Mouse (Mus musculus): ENCODE data around the gene Col24a1. TPM values are rescaled to one million over a fixed set of nuclear protein-coding genes. Genes with fewer than 3 reads are reported as not detected.

Col24a1 gene
- polyA plus RNA-seq, 1 experiment from 2014 or later: 0.23 TPM

GRCm38 (mm10) chr3:145477074-145477473, 184.8 kb downstream of the Col24a1 start:
- H3K27ac ChIP-seq: no peak overlapping the region
- WGBS: 86% methylated on average over 11 of the region's 11 CpGs
- H3K9ac ChIP-seq: no peak overlapping the region
- no peak for ATAC-seq
- H3K4me1 ChIP-seq: no peaks in the 10 kb centered on the region
- H3K27me3 ChIP-seq: no peaks in the 10 kb centered on the region
- H3K36me3 ChIP-seq (ENCODE audit: poor library complexity, severe bottlenecking): no peaks in the 10 kb centered on the region
- no peak overlapping the region for H3K4me2 ChIP-seq
- H3K9me3 ChIP-seq (replicated peaks): no peaks in the 10 kb centered on the region
- H3K4me3 ChIP-seq: no peak overlapping the region

- Histone ChIP-seq H3K4me2 (no peak overlapping the region), H3K4me3 (no peak overlapping the region), H3K9me3 (replicated peaks) (no peaks in the 10 kb centered on the region), H3K9ac (no peak overlapping the region), H3K27ac (no peak overlapping the region), H3K4me1 (no peaks in the 10 kb centered on the region), H3K27me3 (no peaks in the 10 kb centered on the region), H3K36me3 (ENCODE audit: poor library complexity, severe bottlenecking) (no peaks in the 10 kb centered on the region)
- WGBS: 69% methylated on average over 5 of the region's 5 CpGs
- ATAC-seq: no peak
These were observed 186.2 kb downstream of the Col24a1 start for GRCm38 (mm10) chr3:145478446-145478845.

GRCm38 (mm10) chr3:145490279-145490678, 198.0 kb downstream of the Col24a1 start:
- H3K4me3 ChIP-seq: no peak overlapping the region
- H3K27ac ChIP-seq: no peak overlapping the region
- no peak overlapping the region for H3K4me2 ChIP-seq
- no peak for ATAC-seq
- H3K4me1 ChIP-seq: peaks cover 5% of the 10 kb centered on the region; the same call in 1 of the 2 replicates
- no peak overlapping the region for H3K9ac ChIP-seq
- no peaks in the 10 kb centered on the region for H3K9me3 ChIP-seq (replicated peaks)
- H3K27me3 ChIP-seq: no peaks in the 10 kb centered on the region
- 96% methylated on average over 1 of the region's 1 CpGs for WGBS
- no peaks in the 10 kb centered on the region for H3K36me3 ChIP-seq (ENCODE audit: poor library complexity, severe bottlenecking)

- WGBS: 58% methylated on average over 3 of the region's 3 CpGs
- Histone ChIP-seq H3K27me3 (no peaks in the 10 kb centered on the region), H3K9me3 (replicated peaks) (no peaks in the 10 kb centered on the region), H3K4me3 (no peak overlapping the region), H3K9ac (no peak overlapping the region), H3K27ac (no peak overlapping the region), H3K36me3 (ENCODE audit: poor library complexity, severe bottlenecking) (no peaks in the 10 kb centered on the region), H3K4me1 (peaks cover 5% of the 10 kb centered on the region; the same call in 1 of the 2 replicates), H3K4me2 (no peak overlapping the region)
- no peak for ATAC-seq
These were observed 199.1 kb downstream of the Col24a1 start for GRCm38 (mm10) chr3:145491326-145491725.

- no peak overlapping the region for H3K4me3 ChIP-seq
- H3K9me3 ChIP-seq (replicated peaks): no peaks in the 10 kb centered on the region
- H3K4me1 ChIP-seq: no peaks in the 10 kb centered on the region
- WGBS: 81% methylated on average over 3 of the region's 3 CpGs
- no peak overlapping the region for H3K9ac ChIP-seq
- H3K4me2 ChIP-seq: no peak overlapping the region
- no peak for ATAC-seq
- H3K27ac ChIP-seq: no peak overlapping the region
- H3K27me3 ChIP-seq: no peaks in the 10 kb centered on the region
- H3K36me3 ChIP-seq (ENCODE audit: poor library complexity, severe bottlenecking): no peaks in the 10 kb centered on the region
These were observed 205.9 kb downstream of the Col24a1 start for GRCm38 (mm10) chr3:145498127-145498526.

- H3K4me2 ChIP-seq: no peak overlapping the region
- no peak overlapping the region for H3K9ac ChIP-seq
- no peaks in the 10 kb centered on the region for H3K4me1 ChIP-seq
- H3K9me3 ChIP-seq (replicated peaks): no peaks in the 10 kb centered on the region
- no peak overlapping the region for H3K4me3 ChIP-seq
- no peaks in the 10 kb centered on the region for H3K36me3 ChIP-seq (ENCODE audit: poor library complexity, severe bottlenecking)
- no peaks in the 10 kb centered on the region for H3K27me3 ChIP-seq
- H3K27ac ChIP-seq: no peak overlapping the region
- no peak for ATAC-seq
- 45% methylated on average over 6 of the region's 6 CpGs for WGBS
These were observed 206.6 kb downstream of the Col24a1 start for GRCm38 (mm10) chr3:145498893-145499292.

GRCm38 (mm10) chr3:145504830-145505229, 212.6 kb downstream of the Col24a1 start:
- ATAC-seq: no peak
- WGBS: 84% methylated on average over 2 of the region's 2 CpGs
- Histone ChIP-seq H3K4me3 (no peak overlapping the region), H3K9me3 (replicated peaks) (no peaks in the 10 kb centered on the region), H3K27ac (no peak overlapping the region), H3K4me1 (no peaks in the 10 kb centered on the region), H3K9ac (no peak overlapping the region), H3K4me2 (no peak overlapping the region), H3K27me3 (no peaks in the 10 kb centered on the region), H3K36me3 (ENCODE audit: poor library complexity, severe bottlenecking) (no peaks in the 10 kb centered on the region)

- Histone ChIP-seq H3K9me3 (replicated peaks) (no peaks in the 10 kb centered on the region), H3K27me3 (no peaks in the 10 kb centered on the region), H3K9ac (no peak overlapping the region), H3K27ac (no peak overlapping the region), H3K4me3 (no peak overlapping the region), H3K36me3 (ENCODE audit: poor library complexity, severe bottlenecking) (no peaks in the 10 kb centered on the region), H3K4me1 (no peaks in the 10 kb centered on the region), H3K4me2 (no peak overlapping the region)
- 88% methylated on average over 7 of the region's 7 CpGs for WGBS
- no peak for ATAC-seq
These were observed 216.3 kb downstream of the Col24a1 start for GRCm38 (mm10) chr3:145508550-145508949.

- Histone ChIP-seq H3K4me1 (no peaks in the 10 kb centered on the region), H3K9ac (no peak overlapping the region), H3K27ac (no peak overlapping the region), H3K9me3 (replicated peaks) (no peaks in the 10 kb centered on the region), H3K4me2 (no peak overlapping the region), H3K27me3 (no peaks in the 10 kb centered on the region), H3K36me3 (ENCODE audit: poor library complexity, severe bottlenecking) (no peaks in the 10 kb centered on the region), H3K4me3 (no peak overlapping the region)
- no peak for ATAC-seq
- 85% methylated on average over 5 of the region's 5 CpGs for WGBS
These were observed 221.9 kb downstream of the Col24a1 start for GRCm38 (mm10) chr3:145514197-145514596.

- no peak overlapping the region for H3K4me3 ChIP-seq
- no peak overlapping the region for H3K4me2 ChIP-seq
- H3K36me3 ChIP-seq (ENCODE audit: poor library complexity, severe bottlenecking): no peaks in the 10 kb centered on the region
- 74% methylated on average over 7 of the region's 7 CpGs for WGBS
- H3K27me3 ChIP-seq: no peaks in the 10 kb centered on the region
- H3K9ac ChIP-seq: no peak overlapping the region
- ATAC-seq: no peak
- no peaks in the 10 kb centered on the region for H3K9me3 ChIP-seq (replicated peaks)
- H3K27ac ChIP-seq: no peak overlapping the region
- no peaks in the 10 kb centered on the region for H3K4me1 ChIP-seq
These were observed 229.3 kb downstream of the Col24a1 start for GRCm38 (mm10) chr3:145521528-145522080.

GRCm38 (mm10) chr3:145522311-145522710, 230.0 kb downstream of the Col24a1 start:
- WGBS: 86% methylated on average over 2 of the region's 2 CpGs
- Histone ChIP-seq H3K36me3 (ENCODE audit: poor library complexity, severe bottlenecking) (no peaks in the 10 kb centered on the region), H3K4me1 (no peaks in the 10 kb centered on the region), H3K9me3 (replicated peaks) (no peaks in the 10 kb centered on the region), H3K4me3 (no peak overlapping the region), H3K27ac (no peak overlapping the region), H3K27me3 (no peaks in the 10 kb centered on the region), H3K4me2 (no peak overlapping the region), H3K9ac (no peak overlapping the region)
- no peak for ATAC-seq

GRCm38 (mm10) chr3:145525266-145525665, 233.0 kb downstream of the Col24a1 start:
- H3K27ac ChIP-seq: no peak overlapping the region
- no peak overlapping the region for H3K4me3 ChIP-seq
- no peak overlapping the region for H3K9ac ChIP-seq
- no peaks in the 10 kb centered on the region for H3K36me3 ChIP-seq (ENCODE audit: poor library complexity, severe bottlenecking)
- no peaks in the 10 kb centered on the region for H3K4me1 ChIP-seq
- WGBS: 90% methylated on average over 4 of the region's 4 CpGs
- no peak overlapping the region for H3K4me2 ChIP-seq
- H3K9me3 ChIP-seq (replicated peaks): no peaks in the 10 kb centered on the region
- ATAC-seq: no peak
- no peaks in the 10 kb centered on the region for H3K27me3 ChIP-seq

- 94% methylated on average over 1 of the region's 1 CpGs for WGBS
These were observed 245.6 kb downstream of the Col24a1 start for GRCm38 (mm10) chr3:145537870-145538269.

More at GRCm38 (mm10) chr3:145537870-145538269, 245.6 kb downstream of the Col24a1 start:
- Histone ChIP-seq H3K27me3 (no peaks in the 10 kb centered on the region), H3K27ac (no peak overlapping the region), H3K9me3 (replicated peaks) (no peaks in the 10 kb centered on the region), H3K9ac (no peak overlapping the region), H3K4me3 (no peak overlapping the region), H3K4me2 (no peak overlapping the region), H3K36me3 (ENCODE audit: poor library complexity, severe bottlenecking) (no peaks in the 10 kb centered on the region), H3K4me1 (no peaks in the 10 kb centered on the region)
- no peak for ATAC-seq

Data from forebrain, embryonic 13.5 days (tissue).